Mouse (Mus musculus) embryonic facial prominence, embryonic 15.5 days (tissue): ENCODE measurements around the gene Gprc5d. TPM values are rescaled to one million over a fixed set of nuclear protein-coding genes. Genes with fewer than 3 reads are reported as not detected.

Source experiments
- ATAC-seq: fragments of 200-750 bp; cut with Nextera tagmentation; 2 replicates; pipeline ENCODE4 v1.8.0; 2017; ENCODE audit warnings: low read depth, moderate TSS enrichment; ENCODE audit not compliant: insufficient number of reproducible peaks, low FRiP score, low TSS enrichment
- H3K27ac ChIP-seq: fragments of 300-500 bp; sonication (generic); replicated peaks from 2 replicates; pipeline ENCODE4 v1.5.1; 2015; ENCODE audit warnings: mild to moderate bottlenecking, inconsistent platforms
- H3K27me3 ChIP-seq: fragments of 300-500 bp; sonication (generic); 2 replicates; pipeline ENCODE4 v1.6.1; 2015; ENCODE audit warnings: inconsistent platforms
- H3K36me3 ChIP-seq: fragments of 300-500 bp; sonication (generic); 2 replicates; pipeline ENCODE4 v1.6.1; 2015; ENCODE audit warnings: mild to moderate bottlenecking, inconsistent platforms
- H3K4me1 ChIP-seq: fragments of 300-500 bp; sonication (generic); 2 replicates; pipeline ENCODE4 v1.6.1; 2015; ENCODE audit warnings: inconsistent platforms
- H3K4me2 ChIP-seq: fragments of 300-500 bp; sonication (generic); replicated peaks from 2 replicates; pipeline ENCODE4 v1.6.1; 2015; ENCODE audit warnings: mild to moderate bottlenecking, inconsistent platforms
- H3K4me3 ChIP-seq: fragments of 300-500 bp; sonication (generic); replicated peaks from 2 replicates; pipeline ENCODE4 v1.5.1; 2015; ENCODE audit warnings: mild to moderate bottlenecking, inconsistent platforms
- H3K9ac ChIP-seq: fragments of 300-500 bp; sonication (generic); 2 replicates; pipeline ENCODE4 v1.6.1; 2015; ENCODE audit warnings: inconsistent platforms
- H3K9me3 ChIP-seq: fragments of 300-500 bp; sonication (generic); replicated peaks from 2 replicates; pipeline ENCODE4 v1.6.1; 2016; ENCODE audit warnings: inconsistent platforms
- WGBS: fragments of 180-500 bp; shearing (Covaris S2); methylation state at CpG from one replicate; pipeline ENCODE4 v1.1.7; 2015; 5-methylcytosine and 5-hydroxymethylcytosine counted together
- polyA plus RNA-seq: library from polyadenylated mRNA; unstranded; fragments of >200 nt; fragmentation: Nextera tagmentation; extraction: Ambion mirVana; gene quantifications from 2 replicates; pipeline ENCODE4 v1.2.1, GENCODE M21; 2015

Gene Gprc5d
- polyA plus RNA-seq, 1 experiment from 2014 or later = 2.8 TPM

DNA sequence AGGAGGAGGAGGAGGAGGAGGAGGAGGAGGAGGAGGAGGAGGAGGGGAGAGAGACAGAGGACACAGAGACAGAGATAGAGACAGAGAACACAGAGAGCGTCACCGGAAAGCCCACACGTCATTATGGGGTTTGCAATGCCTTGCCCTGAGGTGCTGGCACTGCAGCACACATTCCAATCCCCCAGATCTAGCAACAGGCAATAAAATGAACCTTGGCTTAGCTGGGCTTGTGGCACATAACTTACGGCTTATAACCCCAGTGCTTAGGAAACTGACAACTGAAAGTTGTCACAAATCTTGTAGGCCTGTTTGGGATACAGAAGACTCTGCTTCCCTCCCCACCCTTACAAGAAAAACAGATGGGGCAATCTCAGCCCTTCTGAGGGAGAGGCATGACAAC is 27.4 kb downstream of the Gprc5d start:
- WGBS = 50% methylated on average over 4 of the region's 4 CpGs
- no peak overlapping the region for H3K9ac ChIP-seq
- no peaks in the 10 kb centered on the region for H3K36me3 ChIP-seq
- no peak overlapping the region for H3K4me2 ChIP-seq
- no peaks in the 10 kb centered on the region for H3K27me3 ChIP-seq
- no peak for ATAC-seq
- no peaks in the 10 kb centered on the region for H3K9me3 ChIP-seq
- H3K27ac ChIP-seq = no peak overlapping the region
- H3K4me1 ChIP-seq = peaks cover 6% of the 10 kb centered on the region
- no peak overlapping the region for H3K4me3 ChIP-seq

DNA sequence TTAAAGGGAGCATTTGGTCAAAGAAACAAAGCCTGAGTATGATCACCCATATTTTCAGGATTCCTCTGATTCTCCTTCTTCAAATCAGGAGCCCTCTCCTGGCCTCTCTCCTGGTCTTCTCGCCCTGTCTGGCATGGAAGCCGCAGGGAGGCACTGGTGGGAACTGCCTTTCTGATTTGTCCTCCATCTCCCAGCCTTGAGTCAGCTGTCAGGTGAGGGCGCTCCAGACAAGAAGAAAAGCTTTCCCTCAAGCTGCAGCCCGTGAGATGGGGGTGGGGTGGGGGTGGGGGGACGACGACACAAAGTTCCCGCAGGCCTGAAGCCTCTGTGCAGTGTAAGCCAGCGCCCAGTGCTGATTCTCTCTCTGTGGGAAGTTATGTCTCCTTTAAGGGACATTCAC is 28.3 kb downstream of the Gprc5d start:
- peaks cover 6% of the 10 kb centered on the region for H3K4me1 ChIP-seq
- no peak overlapping the region for H3K9ac ChIP-seq
- no peaks in the 10 kb centered on the region for H3K36me3 ChIP-seq
- H3K4me3 ChIP-seq = no peak overlapping the region
- no peaks in the 10 kb centered on the region for H3K9me3 ChIP-seq
- no peaks in the 10 kb centered on the region for H3K27me3 ChIP-seq
- no peak overlapping the region for H3K27ac ChIP-seq
- no peak for ATAC-seq
- H3K4me2 ChIP-seq = no peak overlapping the region
- WGBS = 26% methylated on average over 8 of the region's 8 CpGs

DNA sequence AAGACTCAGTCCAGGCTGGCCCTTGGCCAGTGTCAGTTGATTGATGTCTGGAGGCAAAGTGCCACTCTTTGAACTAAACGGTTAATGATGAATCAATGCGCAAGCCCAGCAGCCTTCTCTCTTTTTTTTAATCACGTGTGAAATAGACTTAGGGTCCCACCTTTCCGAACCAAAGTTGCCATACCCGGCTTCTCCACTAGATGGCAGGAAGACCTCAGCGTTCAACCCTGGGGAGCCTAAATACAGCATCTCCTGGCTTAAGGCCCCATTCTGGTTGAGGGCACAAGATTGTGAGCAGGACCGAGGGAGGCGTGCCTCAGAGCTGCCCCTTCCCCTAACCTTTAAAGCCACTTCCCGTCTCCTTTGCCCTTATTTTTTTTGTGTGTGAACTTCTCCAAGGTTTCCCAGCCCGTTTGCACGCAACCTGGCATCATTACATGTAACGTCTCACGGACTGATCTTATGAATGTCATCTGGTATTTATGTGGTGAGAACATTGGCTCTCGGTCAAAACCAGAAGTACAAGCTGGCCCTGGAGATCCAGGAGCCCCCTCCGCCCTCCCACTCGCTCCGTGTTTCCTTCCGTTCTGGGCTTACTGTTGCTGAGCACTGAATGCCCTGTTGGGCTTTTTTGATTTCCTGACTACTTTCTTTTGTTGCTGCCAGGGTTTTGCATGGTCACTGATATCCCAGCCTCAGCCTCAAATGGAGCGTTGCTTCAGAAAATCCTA is 30.2 kb downstream of the Gprc5d start:
- Histone ChIP-seq H3K36me3 (no peaks in the 10 kb centered on the region), H3K27me3 (no peaks in the 10 kb centered on the region), H3K9ac (no peak overlapping the region), H3K4me1 (peaks cover 6% of the 10 kb centered on the region), H3K9me3 (no peaks in the 10 kb centered on the region), H3K27ac (peak overlapping the region; percentile 22; the same call in 1 of the 2 replicates), H3K4me2 (peak overlapping the region; percentile 53), H3K4me3 (peak overlapping the region; percentile 32)
- peak; percentile 86 for ATAC-seq
- WGBS = 13% methylated on average over 19 of the region's 19 CpGs

DNA sequence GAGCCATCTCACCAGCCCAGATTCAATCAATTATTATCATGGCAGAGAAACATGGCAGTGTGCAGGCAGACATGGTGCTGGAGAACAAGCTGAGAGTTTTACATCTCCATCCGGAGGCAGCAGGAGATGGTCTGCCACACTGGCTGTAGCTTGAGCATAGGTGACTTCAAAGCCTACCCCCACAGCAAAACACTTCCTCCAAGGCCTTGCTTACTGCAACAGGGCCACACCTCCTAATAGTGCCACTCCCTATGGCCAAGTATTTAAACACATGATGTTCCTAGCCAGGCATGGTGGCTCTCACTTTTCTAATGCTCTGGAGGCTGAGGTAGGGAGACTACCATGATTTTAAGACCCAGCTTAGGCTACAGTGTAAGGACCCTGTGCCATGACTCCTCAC is 32.4 kb downstream of the Gprc5d start:
- ATAC-seq = no peak
- WGBS = 91% methylated on average over 1 of the region's 1 CpGs

DNA sequence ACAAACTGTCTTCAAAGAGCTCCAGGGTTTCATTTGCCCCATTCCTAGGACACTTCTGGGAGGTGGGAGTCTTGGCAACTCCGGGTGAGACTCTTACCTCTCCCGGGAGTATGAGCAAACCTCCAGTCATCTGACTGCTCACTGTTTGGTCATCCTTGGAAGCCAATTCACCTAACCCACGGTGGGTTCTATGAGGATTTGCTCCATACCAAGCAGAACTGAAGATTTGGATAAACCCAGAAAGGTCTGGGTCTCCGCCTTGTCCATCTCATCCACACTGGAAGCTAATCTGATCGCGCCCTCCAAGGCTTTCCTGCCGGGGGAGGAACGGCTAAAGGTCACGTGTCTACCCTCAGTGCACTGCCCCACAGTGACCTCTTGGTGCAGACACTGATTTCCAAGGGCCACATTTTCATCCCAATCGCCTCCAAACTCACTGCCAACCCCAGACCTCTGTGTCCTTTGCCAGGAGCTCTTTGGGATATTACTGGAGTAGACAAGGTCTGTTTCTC is 34.0 kb downstream of the Gprc5d start:
- Histone ChIP-seq H3K9ac (no peak overlapping the region), H3K36me3 (no peaks in the 10 kb centered on the region), H3K4me2 (no peak overlapping the region), H3K27me3 (no peaks in the 10 kb centered on the region), H3K4me3 (no peak overlapping the region), H3K27ac (no peak overlapping the region), H3K9me3 (no peaks in the 10 kb centered on the region), H3K4me1 (peaks cover 6% of the 10 kb centered on the region)
- ATAC-seq = no peak
- WGBS = 69% methylated on average over 10 of the region's 10 CpGs

More for the DNA sequence above, 32.4 kb downstream of the Gprc5d start:
- no peak overlapping the region for H3K4me3 ChIP-seq
- H3K4me2 ChIP-seq = no peak overlapping the region
- H3K9me3 ChIP-seq = no peaks in the 10 kb centered on the region
- H3K9ac ChIP-seq = no peak overlapping the region
- no peaks in the 10 kb centered on the region for H3K27me3 ChIP-seq
- H3K27ac ChIP-seq = no peak overlapping the region
- H3K36me3 ChIP-seq = no peaks in the 10 kb centered on the region
- peaks cover 6% of the 10 kb centered on the region for H3K4me1 ChIP-seq

DNA sequence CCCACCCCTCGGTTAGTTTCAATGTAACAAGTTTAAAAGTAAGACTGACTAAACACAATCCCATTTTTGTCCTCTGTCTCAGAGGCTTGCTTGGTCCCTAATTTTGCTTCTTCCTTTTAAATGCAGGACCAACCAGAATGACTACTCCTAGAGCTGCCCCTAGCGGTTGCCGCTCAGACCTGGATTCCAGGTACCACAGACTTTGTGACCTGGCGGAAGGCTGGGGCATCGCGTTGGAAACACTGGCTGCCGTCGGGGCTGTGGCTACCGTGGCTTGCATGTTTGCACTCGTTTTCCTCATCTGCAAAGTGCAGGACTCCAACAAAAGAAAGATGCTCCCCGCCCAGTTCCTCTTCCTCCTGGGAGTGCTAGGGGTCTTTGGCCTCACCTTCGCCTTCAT is 39.7 kb downstream of the Gprc5d start:
- Histone ChIP-seq H3K36me3 (no peaks in the 10 kb centered on the region), H3K27ac (no peak overlapping the region), H3K9me3 (no peaks in the 10 kb centered on the region), H3K9ac (no peak overlapping the region), H3K4me3 (no peak overlapping the region), H3K4me1 (no peaks in the 10 kb centered on the region), H3K4me2 (no peak overlapping the region), H3K27me3 (no peaks in the 10 kb centered on the region)
- no peak for ATAC-seq
- 40% methylated on average over 12 of the region's 12 CpGs for WGBS

DNA sequence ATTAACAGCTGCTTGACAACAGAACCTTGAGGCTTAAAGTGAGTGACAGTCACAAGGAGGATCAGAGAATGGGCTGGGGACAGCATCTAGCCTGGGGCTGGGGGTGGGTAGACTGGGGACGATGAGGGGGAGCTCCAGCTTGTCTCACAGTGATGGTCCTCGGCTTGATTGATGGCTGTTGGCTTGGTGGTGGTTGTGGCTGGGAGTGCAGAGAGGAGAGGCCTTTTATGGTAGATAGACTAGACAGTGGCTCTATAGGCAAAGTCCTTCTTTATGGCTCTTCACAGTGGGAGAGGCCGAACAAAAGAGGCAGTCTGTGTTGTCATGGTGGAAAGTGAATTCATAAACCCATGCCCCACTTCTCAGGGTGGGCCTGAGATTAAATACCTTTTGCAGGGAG is 41.9 kb downstream of the Gprc5d start:
- no peak overlapping the region for H3K9ac ChIP-seq
- no peaks in the 10 kb centered on the region for H3K4me1 ChIP-seq
- H3K27me3 ChIP-seq = no peaks in the 10 kb centered on the region
- no peaks in the 10 kb centered on the region for H3K9me3 ChIP-seq
- H3K36me3 ChIP-seq = no peaks in the 10 kb centered on the region
- H3K4me2 ChIP-seq = no peak overlapping the region
- ATAC-seq = no peak
- no peak overlapping the region for H3K4me3 ChIP-seq
- WGBS = 46% methylated on average over 3 of the region's 3 CpGs
- H3K27ac ChIP-seq = no peak overlapping the region

DNA sequence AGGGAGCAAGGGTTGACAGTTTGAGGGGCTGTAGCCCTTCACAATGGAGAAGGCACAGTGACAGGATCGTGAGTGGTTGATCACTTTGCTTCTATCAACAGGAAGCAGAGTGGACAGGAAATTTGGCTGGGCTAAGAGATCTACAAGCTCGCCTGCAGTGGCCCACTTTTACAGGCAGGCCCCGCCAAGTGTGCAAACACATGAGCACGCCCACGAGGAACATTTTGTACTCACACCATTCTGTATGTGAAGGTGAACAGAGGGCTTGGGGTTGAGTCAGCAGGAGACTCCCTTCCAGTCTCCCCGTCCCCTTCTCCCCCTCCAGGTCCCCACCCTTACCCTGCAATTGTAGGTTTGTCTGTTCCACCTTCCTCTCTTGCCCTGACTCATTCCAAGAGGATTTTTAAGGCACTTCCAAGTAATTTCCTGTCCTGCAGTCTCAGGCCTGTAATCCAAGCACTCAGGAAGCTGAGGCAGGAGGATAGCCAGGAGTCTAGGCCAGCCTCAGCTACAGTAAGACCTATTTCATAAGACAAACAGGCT is 43.6 kb downstream of the Gprc5d start:
- Histone ChIP-seq H3K9ac (no peak overlapping the region), H3K4me1 (no peaks in the 10 kb centered on the region), H3K36me3 (no peaks in the 10 kb centered on the region), H3K4me2 (no peak overlapping the region), H3K9me3 (no peaks in the 10 kb centered on the region), H3K27me3 (no peaks in the 10 kb centered on the region), H3K27ac (no peak overlapping the region), H3K4me3 (no peak overlapping the region)
- 85% methylated on average over 6 of the region's 6 CpGs for WGBS
- no peak for ATAC-seq

DNA sequence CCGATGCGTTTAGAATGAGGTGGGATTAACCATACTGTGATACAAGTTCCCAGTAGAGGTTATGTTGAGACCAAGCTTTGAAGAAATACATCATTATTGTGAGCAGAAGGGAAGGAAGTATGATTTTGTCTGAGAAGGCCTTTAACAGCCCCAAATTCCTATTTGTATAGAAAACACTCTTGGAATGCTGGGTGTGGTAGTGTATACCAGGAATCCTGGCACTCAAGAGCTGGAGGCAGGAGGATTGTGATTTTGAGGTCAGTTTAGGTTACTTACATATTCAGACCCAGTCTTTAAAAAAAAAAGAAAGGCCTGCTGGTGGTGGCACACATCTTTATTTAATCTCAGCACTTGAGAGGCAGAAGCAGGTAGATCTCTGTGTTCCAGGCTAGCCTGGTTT is 47.7 kb downstream of the Gprc5d start:
- no peaks in the 10 kb centered on the region for H3K36me3 ChIP-seq
- ATAC-seq = no peak
- H3K9ac ChIP-seq = no peak overlapping the region
- H3K4me1 ChIP-seq = peaks cover 7% of the 10 kb centered on the region
- 75% methylated on average over 2 of the region's 2 CpGs for WGBS
- no peak overlapping the region for H3K4me2 ChIP-seq
- H3K27ac ChIP-seq = no peak overlapping the region
- no peak overlapping the region for H3K4me3 ChIP-seq
- H3K27me3 ChIP-seq = peaks cover 3% of the 10 kb centered on the region; the same call in 1 of the 2 replicates
- H3K9me3 ChIP-seq = no peaks in the 10 kb centered on the region

DNA sequence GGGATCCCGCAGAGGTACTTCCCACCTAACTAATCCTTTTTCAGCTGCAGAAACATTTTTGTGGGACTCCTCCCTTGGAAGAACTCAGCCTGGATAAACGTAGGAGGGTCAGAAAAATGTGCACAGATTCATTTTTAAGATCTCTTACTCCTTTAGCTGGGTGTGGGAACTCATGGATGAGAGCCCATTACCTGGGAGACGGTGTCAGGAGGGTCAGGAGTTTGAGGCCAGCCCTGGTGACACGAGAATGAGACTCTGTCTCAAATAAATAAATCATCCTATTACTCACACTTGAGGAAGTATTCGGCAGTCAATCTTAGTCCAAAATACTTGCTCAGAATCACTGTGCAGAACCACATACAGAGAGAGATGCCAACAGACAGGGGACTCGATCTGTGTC is 48.2 kb downstream of the Gprc5d start:
- H3K4me1 ChIP-seq = peaks cover 12% of the 10 kb centered on the region
- no peak overlapping the region for H3K27ac ChIP-seq
- no peak overlapping the region for H3K9ac ChIP-seq
- ATAC-seq = no peak
- no peaks in the 10 kb centered on the region for H3K36me3 ChIP-seq
- no peaks in the 10 kb centered on the region for H3K9me3 ChIP-seq
- WGBS = 69% methylated on average over 6 of the region's 6 CpGs
- no peak overlapping the region for H3K4me3 ChIP-seq
- H3K27me3 ChIP-seq = peaks cover 3% of the 10 kb centered on the region; the same call in 1 of the 2 replicates
- no peak overlapping the region for H3K4me2 ChIP-seq

DNA sequence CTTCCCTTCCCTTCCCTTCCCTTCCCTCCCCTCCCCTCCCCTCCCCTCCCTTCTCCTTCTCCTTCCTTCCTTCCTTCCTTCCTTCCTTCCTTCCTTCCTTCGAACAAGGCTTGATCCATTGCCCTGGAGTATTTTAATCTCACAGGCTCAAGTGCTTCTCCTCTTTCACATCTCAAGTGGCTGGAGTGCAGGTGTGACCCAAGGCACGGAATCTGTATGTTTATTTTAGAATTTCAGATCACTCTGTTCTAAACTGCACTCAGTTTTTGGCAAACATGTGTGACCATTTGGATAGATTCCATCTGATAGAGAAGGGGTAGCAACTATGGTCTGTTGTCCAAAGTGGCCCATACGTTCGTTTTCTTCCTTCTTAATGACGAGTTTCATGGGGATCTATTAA is 49.9 kb downstream of the Gprc5d start:
- peaks cover 13% of the 10 kb centered on the region for H3K4me1 ChIP-seq
- H3K27me3 ChIP-seq = peaks cover 3% of the 10 kb centered on the region; the same call in 1 of the 2 replicates
- 70% methylated on average over 5 of the region's 5 CpGs for WGBS
- no peak overlapping the region for H3K4me2 ChIP-seq
- no peaks in the 10 kb centered on the region for H3K9me3 ChIP-seq
- ATAC-seq = no peak
- H3K4me3 ChIP-seq = no peak overlapping the region
- no peaks in the 10 kb centered on the region for H3K36me3 ChIP-seq
- no peak overlapping the region for H3K9ac ChIP-seq
- no peak overlapping the region for H3K27ac ChIP-seq
